Mouse (Mus musculus) layer of hippocampus, postnatal 14 days (tissue): ENCODE results near the gene Dpf3. TPM values are rescaled to one million over a fixed set of nuclear protein-coding genes. Genes with fewer than 3 reads are reported as not detected.

Experiments
- DNase-seq, 2 experiments: peaks; one replicate each; pipeline ENCODE4 v3.0.0; 2021 to 2022; ENCODE audit warnings: low spot score in 2 of 2, mixed read lengths in 1 of 2
- total RNA-seq, 2 experiments: library from RNA; stranded (reverse); gene quantifications; 2 replicates each; pipeline ENCODE4 v1.2.3; 2021

Dpf3 gene
- total RNA-seq, 2 experiments from 2014 or later = 26.4 to 27.8 TPM

- DNase-seq = no peak
These were observed 260.5 kb downstream of the Dpf3 start for GRCm38 (mm10) chr12:83227014-83227413.

DNA sequence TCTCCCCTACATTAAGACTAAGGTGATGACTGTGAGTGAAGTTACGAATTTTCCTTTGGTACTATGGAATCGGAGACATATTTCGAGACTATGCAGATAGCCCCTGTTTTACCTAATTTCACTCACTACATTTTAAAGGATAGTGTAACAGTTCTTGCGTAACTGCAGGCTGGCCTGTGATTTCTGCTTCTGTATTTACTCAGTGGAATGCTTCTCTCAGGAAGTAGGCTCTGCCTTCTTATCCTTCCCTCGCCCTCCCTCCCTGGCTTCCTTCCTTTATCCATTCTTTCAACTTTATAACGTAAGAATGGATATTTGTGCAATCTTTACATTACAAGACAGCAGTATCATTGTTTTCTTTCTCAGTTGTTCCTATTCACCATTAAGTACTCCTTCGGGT, 266.6 kb downstream of the Dpf3 start:
- no peak for DNase-seq

DNA sequence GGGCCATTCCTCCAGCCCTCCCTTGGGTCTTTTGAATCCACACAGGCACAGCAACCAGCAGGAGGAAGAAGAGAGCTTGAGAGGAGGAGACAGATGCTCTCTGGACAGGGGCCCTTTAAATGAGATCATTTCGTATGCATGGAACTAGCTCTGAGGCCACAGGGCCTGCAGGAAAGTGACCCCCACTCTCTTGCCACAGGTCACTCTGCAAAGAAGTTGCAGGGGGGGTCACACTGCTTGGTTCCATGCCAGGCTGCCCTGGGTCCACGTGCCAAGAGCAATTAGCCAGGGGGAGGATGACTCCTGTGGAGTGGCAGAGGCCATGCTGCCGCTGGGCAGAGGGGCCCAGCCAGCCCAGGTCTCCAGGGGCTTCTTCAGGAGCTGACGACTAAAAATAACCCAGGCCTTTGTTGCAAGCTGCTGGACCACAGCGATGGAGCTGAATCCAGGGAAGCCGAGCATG, 273.6 kb downstream of the Dpf3 start:
- DNase-seq = no peak

DNA sequence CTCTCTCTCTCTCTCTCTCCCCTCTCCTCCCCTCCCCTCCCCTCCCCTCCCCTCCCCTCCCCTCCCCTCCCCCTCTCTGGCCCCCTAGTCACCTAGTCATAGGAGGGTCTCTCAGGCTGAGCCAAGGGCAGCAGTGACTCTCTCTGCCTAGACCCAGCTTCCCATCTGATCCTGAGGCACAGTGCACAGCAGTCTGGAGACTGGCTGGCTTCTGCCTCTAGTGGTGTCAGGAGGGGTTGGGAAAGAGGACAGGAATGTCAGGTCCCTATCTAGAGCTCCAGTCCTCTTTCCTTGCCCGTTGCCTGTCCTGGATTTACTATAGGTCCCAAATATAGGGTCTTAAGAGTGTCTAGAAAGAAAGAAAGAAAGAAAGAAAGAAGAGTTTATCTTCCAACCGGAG, 275.5 kb downstream of the Dpf3 start:
- DNase-seq = no peak

DNA sequence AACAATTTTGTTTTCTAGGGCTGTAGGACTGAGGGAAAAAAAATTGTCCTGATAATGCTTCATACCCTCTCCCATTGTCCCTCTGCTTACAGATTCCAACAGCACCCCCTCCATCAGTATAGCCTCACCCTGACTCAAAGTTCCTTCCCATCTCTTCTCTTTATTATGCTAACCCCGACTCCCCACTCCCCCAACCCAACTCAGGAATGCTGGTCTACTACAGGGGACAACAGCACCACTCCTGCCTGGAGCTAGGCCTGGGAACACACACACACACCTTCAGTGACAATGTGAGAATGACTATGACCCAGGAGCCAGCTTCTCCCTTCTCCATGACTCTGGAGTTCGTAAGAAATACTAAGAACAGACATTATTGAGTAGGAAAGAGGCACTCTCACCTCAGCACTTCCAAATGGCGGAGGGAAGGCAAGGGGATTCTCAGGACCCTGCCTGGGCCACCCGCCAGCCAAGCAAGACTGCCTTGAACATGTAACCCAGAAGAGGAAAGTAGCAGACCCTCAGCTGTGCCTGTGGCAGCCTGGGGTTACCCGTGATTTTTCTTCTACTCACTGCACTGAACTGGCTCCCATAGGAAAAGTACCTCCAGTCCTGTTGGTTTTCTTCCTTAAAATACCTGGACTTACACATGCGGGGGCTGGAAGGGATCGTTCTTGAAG, 276.2 kb downstream of the Dpf3 start:
- DNase-seq = no peak

DNA sequence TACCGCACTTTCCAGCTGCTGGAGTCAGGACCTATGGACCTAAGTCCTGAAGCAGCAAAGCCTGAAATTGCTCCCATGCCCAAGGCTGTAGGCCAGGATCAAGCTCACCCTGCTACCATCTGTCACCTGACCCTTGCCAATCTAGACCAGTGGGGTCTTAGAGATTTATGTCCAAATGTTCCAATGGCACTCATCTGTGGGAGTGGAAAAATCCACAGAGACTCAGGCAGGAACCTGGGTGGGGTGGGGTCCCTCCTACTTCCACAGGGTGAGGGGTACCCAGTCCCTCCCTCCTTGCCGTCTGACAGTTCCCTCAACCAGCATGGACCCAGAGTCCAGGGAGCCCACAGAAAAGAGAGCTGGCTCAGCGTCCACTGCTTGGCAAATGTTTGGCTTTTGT, 276.8 kb downstream of the Dpf3 start:
- DNase-seq = no peak

DNA sequence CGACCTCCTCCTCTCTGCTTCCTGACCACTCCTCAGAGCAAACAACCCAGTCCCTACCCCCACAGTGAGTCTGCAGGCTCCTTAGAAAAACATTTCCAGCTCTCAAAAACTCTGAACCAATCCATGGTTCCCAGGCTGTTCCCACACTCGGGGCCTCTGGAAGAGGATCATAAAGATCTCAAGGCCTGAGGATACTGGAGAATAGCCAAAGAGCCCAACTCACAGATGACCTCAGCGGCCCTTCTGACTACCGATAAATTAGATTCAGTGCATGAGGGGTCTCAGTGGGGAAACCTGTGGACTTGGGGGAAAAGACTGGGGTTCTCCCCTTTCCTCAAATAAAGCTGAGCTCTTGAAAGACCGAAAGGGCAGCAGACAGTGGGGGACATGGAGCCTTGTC, 277.2 kb downstream of the Dpf3 start:
- no peak for DNase-seq

GRCm38 (mm10) chr12:83209461-83209860, 278.1 kb downstream of the Dpf3 start:
- no peak for DNase-seq

GRCm38 (mm10) chr12:83208841-83209240, 278.7 kb downstream of the Dpf3 start:
- DNase-seq = no peak

DNA sequence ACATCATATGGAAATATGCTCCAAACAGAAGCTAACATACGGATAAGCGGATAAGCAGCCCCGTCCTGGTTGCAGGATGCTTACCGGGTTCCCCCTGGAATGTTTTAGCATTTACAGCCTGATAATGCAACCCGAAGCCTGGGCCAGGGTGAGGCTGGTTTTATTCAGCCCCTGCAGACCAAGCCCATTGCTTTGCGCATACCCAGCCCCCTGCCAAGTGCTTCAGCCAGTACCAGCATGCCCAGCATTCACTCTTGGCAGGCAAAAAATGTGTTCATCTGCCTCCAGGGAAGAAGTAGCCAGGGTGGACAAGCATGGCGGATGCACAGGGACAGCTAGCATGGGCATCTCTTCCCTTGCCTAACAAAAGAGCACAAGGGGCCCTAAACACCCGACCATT, 279.5 kb downstream of the Dpf3 start:
- DNase-seq = peak; percentile 68 to 83

GRCm38 (mm10) chr12:83207481-83207880, 280.0 kb downstream of the Dpf3 start:
- DNase-seq = no peak

DNA sequence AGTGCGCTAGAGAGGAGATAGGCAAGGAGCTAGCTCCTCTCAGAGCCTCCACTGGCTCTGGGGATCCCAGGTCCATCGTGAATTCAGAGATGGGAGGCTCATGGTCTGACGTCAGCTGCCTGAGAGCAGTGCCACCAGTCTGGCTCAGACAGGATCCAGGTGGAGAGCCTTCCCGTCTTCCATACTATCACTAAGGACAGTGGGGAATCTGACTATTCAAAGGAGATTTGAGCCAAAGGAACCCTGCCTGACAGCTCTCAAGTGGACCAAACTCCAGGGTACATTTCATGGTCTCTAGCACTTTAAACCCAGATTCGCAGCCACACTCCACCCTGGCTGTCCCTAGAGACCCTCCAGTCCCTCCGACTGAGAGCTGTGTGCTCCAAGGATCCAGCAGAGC, 280.6 kb downstream of the Dpf3 start:
- DNase-seq = no peak

GRCm38 (mm10) chr12:83204361-83204760, 283.2 kb downstream of the Dpf3 start:
- no peak for DNase-seq

DNA sequence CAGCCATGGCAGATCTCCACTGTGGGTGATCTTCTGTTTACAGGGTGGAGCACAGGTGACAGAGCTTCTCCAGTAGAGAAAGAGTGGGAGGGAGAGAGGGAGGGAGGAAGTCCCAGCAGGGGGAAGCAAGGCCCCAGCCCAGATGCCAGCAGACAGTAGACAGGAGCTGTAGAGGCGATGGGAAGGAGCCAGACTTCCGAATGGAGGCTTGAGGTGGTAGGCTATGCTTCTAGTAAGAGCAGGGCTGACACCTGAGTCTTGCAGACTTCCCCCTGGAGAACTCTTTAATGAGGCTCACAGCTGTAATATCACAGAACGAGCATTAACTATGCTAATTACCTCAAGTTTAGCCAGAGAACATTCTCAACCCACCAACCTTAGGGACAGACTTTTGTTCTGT, 285.8 kb downstream of the Dpf3 start:
- no peak for DNase-seq

DNA sequence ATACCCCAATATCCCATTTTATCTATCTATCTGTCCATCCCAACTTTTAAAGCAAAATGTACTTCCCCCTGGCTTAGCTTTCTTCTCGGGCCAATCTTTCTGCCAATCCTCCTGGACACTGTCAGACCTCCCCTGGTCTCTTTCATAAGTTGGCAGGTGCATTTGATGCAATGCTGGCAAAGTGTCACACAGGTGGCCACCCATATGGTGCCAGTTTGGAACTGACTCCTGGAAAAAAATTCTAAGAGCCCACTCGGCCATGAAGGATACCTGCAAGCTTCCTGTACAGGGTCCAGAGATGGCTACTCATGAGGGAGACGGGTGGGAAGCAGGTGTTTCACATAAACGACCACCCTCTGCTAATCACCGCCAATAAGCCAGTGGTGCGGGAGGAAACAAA, 307.0 kb downstream of the Dpf3 start:
- no peak for DNase-seq

DNA sequence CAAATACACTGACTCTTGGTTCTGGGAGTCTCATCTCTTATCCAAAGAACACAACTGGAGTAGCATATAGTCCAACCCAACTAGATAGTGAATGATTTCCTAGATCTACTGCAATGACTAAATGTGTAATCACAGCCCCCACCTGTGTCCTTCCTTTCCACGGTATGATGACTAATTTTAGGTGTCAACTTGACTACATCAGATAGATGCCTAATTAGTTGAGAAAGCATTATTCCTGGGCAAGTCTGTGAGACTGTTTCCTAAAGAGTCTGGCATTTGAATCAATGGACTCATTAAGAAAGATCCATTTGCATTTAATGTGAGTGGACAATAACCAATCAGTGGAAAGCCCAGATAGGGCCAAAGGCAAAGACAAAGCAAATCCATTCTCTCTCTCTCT, 307.7 kb downstream of the Dpf3 start:
- DNase-seq = no peak

DNA sequence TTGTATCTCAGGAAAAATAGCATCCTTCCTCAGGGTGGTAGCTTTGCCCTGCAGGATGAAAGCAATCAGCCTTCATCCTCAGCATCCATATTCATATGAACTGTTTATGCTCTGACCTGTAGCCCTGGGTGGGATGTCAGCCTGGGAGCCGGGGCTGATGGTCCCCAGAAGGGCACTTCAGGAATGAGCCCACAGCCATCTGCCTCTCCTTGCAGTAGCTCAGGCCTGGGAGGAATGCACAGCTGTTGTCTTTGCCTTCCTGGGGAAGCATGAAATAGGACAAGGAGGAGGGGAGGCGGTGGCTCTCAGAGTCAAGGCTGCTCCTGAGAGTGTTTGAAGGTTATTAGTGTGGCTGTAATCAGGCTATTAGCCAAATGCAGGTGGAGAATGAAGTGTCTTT, 308.7 kb downstream of the Dpf3 start:
- no peak for DNase-seq

- peak; percentile 68 to 71 for DNase-seq
These were observed 317.9 kb downstream of the Dpf3 start for GRCm38 (mm10) chr12:83169495-83170209.

GRCm38 (mm10) chr12:83168310-83168709, 319.2 kb downstream of the Dpf3 start:
- peak in 1 of 2 experiments; percentile 47 for DNase-seq

GRCm38 (mm10) chr12:83165058-83165457, 322.5 kb downstream of the Dpf3 start:
- DNase-seq = no peak
